Mouse (Mus musculus): Measurements from ENCODE around the gene Ext2. TPM values are rescaled to one million over a fixed set of nuclear protein-coding genes. Genes with fewer than 3 reads are reported as not detected.

The Ext2 gene
- polyA plus RNA-seq, 1 experiment, result 10.8 TPM

DNA sequence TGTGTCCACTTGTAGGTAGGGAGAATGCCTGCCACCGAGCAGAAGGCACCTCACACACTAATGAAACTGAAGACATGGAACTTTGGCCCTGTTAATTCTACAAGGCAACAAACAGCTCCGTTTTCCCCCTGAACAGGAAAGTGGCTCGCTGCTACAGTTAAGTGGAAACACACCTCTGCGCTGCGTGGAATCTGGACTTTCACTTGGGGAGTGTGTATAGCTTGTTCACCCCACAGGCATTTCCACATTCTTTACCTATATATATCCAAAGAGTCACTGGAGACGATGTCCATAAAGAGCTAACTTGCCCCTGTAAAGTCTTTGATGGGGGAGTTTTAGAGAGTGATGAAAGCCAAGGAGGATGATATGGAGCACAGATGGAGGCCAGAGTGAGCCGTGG is 89.7 kb downstream of the Ext2 start:
- Histone ChIP-seq H3K4me3 (replicated peaks; ENCODE audit: control insufficient read depth, low read depth, low read length) (no peak overlapping the region), H3K27ac (ENCODE audit: control insufficient read depth, insufficient read depth, low read depth, low read length, poor library complexity) (no peak overlapping the region), H3K4me1 (ENCODE audit: control insufficient read depth, insufficient read depth, low read length) (no peaks in the 10 kb centered on the region)
- WGBS, result 85% methylated on average over 7 of the region's 7 CpGs
- no peak for TF ChIP-seq POLR2A (IDR thresholded peaks at IDR 0.05; ENCODE audit: borderline replicate concordance, control insufficient read depth, low read depth, low read length)
- TF ChIP-seq CTCF (IDR thresholded peaks at IDR 0.05; ENCODE audit: control insufficient read depth, insufficient read depth, low read length), result no peak

DNA sequence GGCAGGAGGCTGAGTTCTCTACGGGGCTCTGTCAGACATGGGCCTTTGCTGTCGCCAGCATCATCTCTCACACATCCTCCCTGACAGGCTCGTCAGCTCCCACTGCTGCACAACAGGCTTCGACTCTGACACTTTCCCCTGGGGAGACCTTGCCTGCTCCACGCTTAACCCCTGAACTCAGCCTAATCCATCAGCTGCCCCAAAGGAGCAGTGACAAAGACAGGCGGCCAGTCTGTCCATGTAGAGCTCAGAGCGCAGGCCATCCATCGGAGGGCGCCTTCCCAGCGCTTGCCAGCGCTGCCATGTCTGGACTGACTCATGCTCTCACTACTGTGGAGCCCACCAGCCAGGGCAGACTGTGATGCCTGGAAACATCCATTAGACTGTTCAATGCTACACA is 92.8 kb downstream of the Ext2 start:
- Histone ChIP-seq H3K4me3 (replicated peaks; ENCODE audit: control insufficient read depth, low read depth, low read length) (no peak overlapping the region), H3K4me1 (ENCODE audit: control insufficient read depth, insufficient read depth, low read length) (no peaks in the 10 kb centered on the region), H3K27ac (ENCODE audit: control insufficient read depth, insufficient read depth, low read depth, low read length, poor library complexity) (no peak overlapping the region)
- no peak for TF ChIP-seq POLR2A (IDR thresholded peaks at IDR 0.05; ENCODE audit: borderline replicate concordance, control insufficient read depth, low read depth, low read length)
- TF ChIP-seq CTCF (IDR thresholded peaks at IDR 0.05; ENCODE audit: control insufficient read depth, insufficient read depth, low read length), result no peak
- WGBS, result 94% methylated on average over 11 of the region's 11 CpGs

GRCm38 (mm10) chr2:93723138-93723744 is 99.1 kb downstream of the Ext2 start:
- 84% methylated on average over 2 of the region's 2 CpGs for WGBS
- Histone ChIP-seq H3K4me1 (ENCODE audit: control insufficient read depth, insufficient read depth, low read length) (no peaks in the 10 kb centered on the region), H3K4me3 (replicated peaks; ENCODE audit: control insufficient read depth, low read depth, low read length) (no peak overlapping the region), H3K27ac (ENCODE audit: control insufficient read depth, insufficient read depth, low read depth, low read length, poor library complexity) (no peak overlapping the region)
- no peak for TF ChIP-seq CTCF (IDR thresholded peaks at IDR 0.05; ENCODE audit: control insufficient read depth, insufficient read depth, low read length)
- TF ChIP-seq POLR2A (IDR thresholded peaks at IDR 0.05; ENCODE audit: borderline replicate concordance, control insufficient read depth, low read depth, low read length), result no peak

DNA sequence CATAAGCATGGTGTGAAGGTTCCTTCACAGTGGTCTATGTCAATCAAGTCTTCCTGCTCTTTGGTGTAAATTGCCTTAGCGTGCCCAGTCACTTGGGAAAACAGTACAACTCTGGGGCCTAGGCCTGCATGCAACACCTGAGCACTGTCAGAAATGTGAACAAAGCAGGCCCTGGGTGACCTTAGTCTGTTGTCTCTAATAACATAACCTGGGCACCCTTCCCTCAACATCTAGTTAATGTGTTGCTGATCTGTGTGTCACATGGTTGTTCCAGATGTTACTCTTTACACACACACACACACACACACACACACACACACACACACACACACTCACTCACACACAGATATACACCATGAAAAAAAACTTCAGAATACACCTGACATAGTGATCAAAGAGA is 101.4 kb downstream of the Ext2 start:
- Histone ChIP-seq H3K27ac (ENCODE audit: control insufficient read depth, insufficient read depth, low read depth, low read length, poor library complexity) (no peak overlapping the region), H3K4me3 (replicated peaks; ENCODE audit: control insufficient read depth, low read depth, low read length) (no peak overlapping the region), H3K4me1 (ENCODE audit: control insufficient read depth, insufficient read depth, low read length) (no peaks in the 10 kb centered on the region)
- no peak for TF ChIP-seq POLR2A (IDR thresholded peaks at IDR 0.05; ENCODE audit: borderline replicate concordance, control insufficient read depth, low read depth, low read length)
- no peak for TF ChIP-seq CTCF (IDR thresholded peaks at IDR 0.05; ENCODE audit: control insufficient read depth, insufficient read depth, low read length)
- WGBS, result 81% methylated on average over 1 of the region's 1 CpGs

DNA sequence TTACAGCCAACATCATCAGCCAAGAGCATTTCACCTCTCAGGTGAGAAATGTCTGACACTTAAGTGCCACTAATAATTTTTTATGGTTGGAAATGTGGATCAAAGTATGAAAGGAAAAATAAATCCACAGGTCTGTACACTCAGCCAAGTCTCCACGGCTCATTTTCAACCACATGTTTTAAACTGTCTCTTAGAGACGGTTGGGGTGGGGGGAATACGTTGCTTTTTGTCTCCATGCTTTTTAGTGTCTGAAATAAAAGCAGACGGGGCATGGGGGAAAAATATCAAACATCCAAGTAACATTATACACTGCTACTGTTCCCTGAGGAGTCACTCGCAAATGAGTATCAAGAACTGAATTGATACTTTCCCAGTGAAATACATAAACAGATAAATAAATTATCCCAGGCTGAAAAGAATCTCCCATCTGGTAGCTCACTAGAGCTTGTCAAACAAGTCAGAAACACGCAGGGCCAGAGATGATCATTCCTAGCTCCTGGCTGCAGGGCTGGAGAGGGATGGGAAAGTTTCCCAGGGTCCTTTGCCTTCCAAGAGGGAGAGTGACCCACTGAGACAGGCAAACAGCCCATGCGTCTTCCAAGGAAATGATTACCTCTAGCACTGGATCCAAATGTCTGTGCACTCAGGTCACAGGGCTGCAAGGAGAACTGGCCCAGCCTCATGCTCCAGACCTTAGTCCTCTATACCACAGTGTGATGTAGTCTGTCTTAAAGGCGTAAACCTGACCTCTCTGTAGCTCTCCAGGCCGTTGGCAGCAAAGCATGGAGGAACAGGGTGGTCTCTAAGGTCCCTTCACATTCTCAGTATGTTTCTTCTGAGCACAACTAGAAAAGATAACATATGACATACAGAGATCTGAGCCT is 102.3 kb downstream of the Ext2 start:
- H3K4me1 ChIP-seq (ENCODE audit: control insufficient read depth, insufficient read depth, low read length), result no peaks in the 10 kb centered on the region
- no peak for TF ChIP-seq CTCF (IDR thresholded peaks at IDR 0.05; ENCODE audit: control insufficient read depth, insufficient read depth, low read length)
- 83% methylated on average over 9 of the region's 9 CpGs for WGBS
- no peak overlapping the region for H3K4me3 ChIP-seq (replicated peaks; ENCODE audit: control insufficient read depth, low read depth, low read length)
- no peak overlapping the region for H3K27ac ChIP-seq (ENCODE audit: control insufficient read depth, insufficient read depth, low read depth, low read length, poor library complexity)

GRCm38 (mm10) chr2:93713267-93713666 is 109.1 kb downstream of the Ext2 start:
- H3K4me1 ChIP-seq (ENCODE audit: control insufficient read depth, insufficient read depth, low read length), result no peaks in the 10 kb centered on the region
- H3K27ac ChIP-seq (ENCODE audit: control insufficient read depth, insufficient read depth, low read depth, low read length, poor library complexity), result no peak overlapping the region
- no peak overlapping the region for H3K4me3 ChIP-seq (replicated peaks; ENCODE audit: control insufficient read depth, low read depth, low read length)
- TF ChIP-seq POLR2A (IDR thresholded peaks at IDR 0.05; ENCODE audit: borderline replicate concordance, control insufficient read depth, low read depth, low read length) (no peak), CTCF (IDR thresholded peaks at IDR 0.05; ENCODE audit: control insufficient read depth, insufficient read depth, low read length) (no peak)

- 80% methylated on average over 3 of the region's 3 CpGs for WGBS
- Histone ChIP-seq H3K4me1 (ENCODE audit: control insufficient read depth, insufficient read depth, low read length) (no peaks in the 10 kb centered on the region), H3K4me3 (replicated peaks; ENCODE audit: control insufficient read depth, low read depth, low read length) (no peak overlapping the region), H3K27ac (ENCODE audit: control insufficient read depth, insufficient read depth, low read depth, low read length, poor library complexity) (no peak overlapping the region)
- TF ChIP-seq POLR2A (IDR thresholded peaks at IDR 0.05; ENCODE audit: borderline replicate concordance, control insufficient read depth, low read depth, low read length), result no peak
These were observed 110.9 kb downstream of the Ext2 start for GRCm38 (mm10) chr2:93711460-93711859.

DNA sequence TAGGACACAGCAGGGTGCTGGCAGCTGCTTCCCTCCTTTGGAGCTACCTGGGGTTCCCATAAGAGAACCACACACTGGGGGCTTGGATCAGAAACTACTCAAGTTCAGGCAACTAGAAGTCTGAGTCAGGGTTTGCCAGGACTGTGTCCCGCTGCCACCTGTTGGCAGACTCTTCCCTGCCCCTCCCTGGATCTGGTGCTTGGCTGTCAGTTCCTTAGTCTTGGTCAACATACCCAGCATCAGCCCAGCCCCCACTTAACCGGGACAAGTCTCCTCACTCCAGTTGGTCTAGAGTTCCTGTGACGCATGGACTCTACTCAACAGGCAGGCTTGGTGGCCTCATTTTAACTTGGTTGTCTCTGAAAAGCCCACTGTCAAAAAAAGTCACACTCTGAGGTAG is 112.7 kb downstream of the Ext2 start:
- WGBS, result 93% methylated on average over 3 of the region's 3 CpGs
- H3K4me1 ChIP-seq (ENCODE audit: control insufficient read depth, insufficient read depth, low read length), result no peaks in the 10 kb centered on the region
- TF ChIP-seq CTCF (IDR thresholded peaks at IDR 0.05; ENCODE audit: control insufficient read depth, insufficient read depth, low read length), result no peak
- no peak for TF ChIP-seq POLR2A (IDR thresholded peaks at IDR 0.05; ENCODE audit: borderline replicate concordance, control insufficient read depth, low read depth, low read length)

More for the DNA sequence above, 112.7 kb downstream of the Ext2 start:
- H3K4me3 ChIP-seq (replicated peaks; ENCODE audit: control insufficient read depth, low read depth, low read length), result no peak overlapping the region
- no peak overlapping the region for H3K27ac ChIP-seq (ENCODE audit: control insufficient read depth, insufficient read depth, low read depth, low read length, poor library complexity)

Data from bone marrow, adult 2 months (tissue).